Mouse (Mus musculus): ENCODE results near the gene 1700037C18Rik.

1700037C18Rik gene

DNA sequence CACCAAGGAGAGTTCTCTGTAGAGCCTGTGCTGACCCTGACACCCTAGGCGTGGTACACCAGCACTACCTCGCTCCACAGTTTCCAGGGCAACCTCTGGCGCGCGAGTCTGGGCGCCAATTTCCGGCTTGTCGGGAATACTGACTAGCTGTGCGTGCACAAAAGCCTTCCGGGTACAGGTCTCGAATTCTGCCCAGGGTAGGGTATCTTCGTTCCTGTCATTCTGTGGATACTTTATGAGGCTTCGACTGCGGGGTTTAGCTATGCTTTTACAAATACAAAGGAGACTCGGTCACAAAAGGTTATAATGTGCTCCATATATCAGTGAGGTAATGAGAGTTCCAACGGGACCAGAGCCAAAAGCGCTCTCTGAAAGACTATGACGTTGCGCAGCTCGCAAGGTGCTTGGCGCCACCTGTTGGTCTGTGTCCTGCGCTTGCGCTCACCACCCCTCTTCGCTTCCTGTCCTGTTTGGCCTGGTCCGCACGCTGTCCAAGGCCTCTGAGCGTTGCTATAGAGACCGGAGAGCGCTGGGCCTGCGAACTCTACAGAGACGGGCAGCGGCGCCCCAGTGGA, at the start of gene 1700037C18Rik, which contains the start of gene Cluap1:
TSS of gene 1700037C18Rik (minus strand) at position 153 of the 575 bp plus-strand sequence.
TSS of gene Cluap1 (plus strand) at position 265 of the 575 bp plus-strand sequence.
- peak; percentile 92 for ATAC-seq (ENCODE audit: low TSS enrichment)

GRCm38 (mm10) chr16:3956369-3956768, 47.9 kb upstream of the 1700037C18Rik start:
- peak; percentile 74 for ATAC-seq (ENCODE audit: low TSS enrichment)

GRCm38 (mm10) chr16:3951141-3951540, 42.7 kb upstream of the 1700037C18Rik start:
- no peak for ATAC-seq (ENCODE audit: low TSS enrichment)

- no peak for ATAC-seq (ENCODE audit: low TSS enrichment)
Measured at GRCm38 (mm10) chr16:3934701-3935100, 26.2 kb upstream of the 1700037C18Rik start.

DNA sequence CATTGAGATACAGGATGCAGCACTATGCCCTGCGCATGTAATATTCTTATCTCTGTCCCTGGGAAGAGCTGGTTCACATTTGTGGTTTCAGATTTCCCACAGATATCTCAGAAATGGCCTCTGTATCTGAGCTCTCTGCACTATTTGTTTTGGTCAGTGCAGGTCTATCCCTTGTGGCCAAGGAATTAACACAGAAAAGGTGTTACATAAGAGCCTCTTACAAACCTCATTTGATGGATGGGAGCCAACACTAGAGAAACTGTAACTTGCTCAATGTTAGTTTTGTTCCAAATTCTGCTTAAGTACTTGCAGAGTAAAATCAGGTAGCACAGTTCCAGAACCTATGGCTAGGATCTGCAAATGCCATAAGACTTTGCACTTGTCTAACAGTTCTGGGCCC, 25.6 kb upstream of the 1700037C18Rik start:
- ATAC-seq (ENCODE audit: low TSS enrichment) = no peak

GRCm38 (mm10) chr16:3933536-3933935, 25.0 kb upstream of the 1700037C18Rik start:
- ATAC-seq (ENCODE audit: low TSS enrichment) = no peak

DNA sequence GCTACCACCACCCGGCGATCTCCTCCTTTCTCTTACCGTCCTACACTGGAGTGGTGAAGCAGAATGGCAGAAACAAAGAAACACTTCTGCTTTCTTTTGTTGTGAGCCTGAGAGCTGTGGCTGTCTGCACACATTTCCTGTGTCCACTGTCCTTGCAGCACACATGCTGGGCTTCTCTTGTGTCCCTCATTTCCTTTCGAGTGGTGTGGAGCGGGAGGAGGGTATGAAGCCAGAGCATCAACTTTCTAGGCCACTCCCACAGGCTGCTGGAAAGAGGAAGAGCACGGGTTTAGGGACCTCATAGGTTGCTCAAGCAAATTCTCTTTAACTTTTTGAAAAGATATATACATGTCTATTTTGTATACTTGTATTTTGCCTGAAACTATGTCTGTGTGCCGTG, 20.7 kb upstream of the 1700037C18Rik start:
- no peak for ATAC-seq (ENCODE audit: low TSS enrichment)

- no peak for ATAC-seq (ENCODE audit: low TSS enrichment)
Measured at GRCm38 (mm10) chr16:3928582-3928981, 20.1 kb upstream of the 1700037C18Rik start.

- ATAC-seq (ENCODE audit: low TSS enrichment) = no peak
Measured at GRCm38 (mm10) chr16:3923966-3924365, 15.5 kb upstream of the 1700037C18Rik start.

- ATAC-seq (ENCODE audit: low TSS enrichment) = no peak
Measured at GRCm38 (mm10) chr16:3923515-3923914, 15.0 kb upstream of the 1700037C18Rik start.

- no peak for ATAC-seq (ENCODE audit: low TSS enrichment)
Measured at GRCm38 (mm10) chr16:3920756-3921155, 12.3 kb upstream of the 1700037C18Rik start.

- ATAC-seq (ENCODE audit: low TSS enrichment) = no peak; the same call in 1 of the 2 replicates
Measured at GRCm38 (mm10) chr16:3909118-3909517, 629 bp upstream of the 1700037C18Rik start.

DNA sequence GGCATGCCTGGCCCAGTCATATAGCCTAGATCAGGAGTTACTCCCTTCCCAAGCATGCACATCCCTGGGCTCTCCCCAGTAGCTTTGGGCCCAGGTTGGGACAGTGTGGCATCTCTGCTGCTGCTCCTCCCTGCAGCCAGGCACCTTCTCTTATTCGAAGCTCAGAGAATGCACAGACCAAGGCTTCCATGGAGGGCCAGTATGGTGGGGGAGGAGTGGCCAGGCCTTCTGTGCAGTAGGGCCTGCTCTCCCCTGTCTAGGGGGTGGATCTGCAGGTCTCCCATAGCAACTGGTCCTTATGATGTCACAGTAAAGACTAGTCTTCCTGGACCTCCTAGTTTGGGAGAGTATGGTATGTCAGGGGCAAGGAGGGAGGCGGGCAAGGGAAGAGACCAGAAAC, 1.0 kb downstream of the 1700037C18Rik start:
- ATAC-seq (ENCODE audit: low TSS enrichment) = no peak

DNA sequence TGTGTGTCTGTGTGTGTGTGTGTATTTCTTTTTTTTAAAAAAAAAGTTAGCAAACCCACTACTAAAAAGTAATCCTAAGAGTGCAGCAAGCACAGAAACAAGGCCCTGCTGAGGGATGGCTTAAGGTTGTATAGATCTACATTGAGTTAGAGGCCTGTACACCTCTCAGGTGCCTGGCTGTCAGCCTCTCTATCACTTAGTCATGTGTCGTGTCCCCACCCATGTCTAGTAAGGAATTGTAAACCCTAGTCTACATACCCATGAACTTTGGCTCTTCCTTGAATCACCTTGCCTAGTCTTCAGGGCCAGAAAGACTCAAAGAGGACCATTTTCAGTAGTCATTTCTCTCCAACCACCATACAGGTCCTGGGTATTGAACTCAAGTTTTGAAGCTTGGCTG, 11.9 kb downstream of the 1700037C18Rik start:
- no peak for ATAC-seq (ENCODE audit: low TSS enrichment)

DNA sequence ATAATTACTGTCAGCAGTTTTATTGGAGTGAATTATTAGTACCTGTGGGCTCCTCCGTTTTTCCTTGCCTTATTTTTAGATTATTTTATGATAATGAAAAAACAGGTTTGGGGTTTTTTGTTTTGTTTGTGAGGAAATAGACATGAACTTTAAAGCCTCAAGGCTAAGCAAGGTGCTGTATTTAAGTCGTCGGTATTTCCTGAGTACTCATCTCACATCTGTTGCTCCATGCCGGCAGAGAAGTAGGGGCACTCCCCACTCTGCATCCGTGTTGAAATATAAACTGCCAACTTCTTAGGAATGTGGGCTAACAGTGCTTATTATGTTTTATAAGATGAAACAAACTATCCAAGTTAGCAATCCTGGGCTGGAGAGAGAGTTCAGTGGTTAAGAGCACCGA, 12.4 kb downstream of the 1700037C18Rik start:
- no peak for ATAC-seq (ENCODE audit: low TSS enrichment)

DNA sequence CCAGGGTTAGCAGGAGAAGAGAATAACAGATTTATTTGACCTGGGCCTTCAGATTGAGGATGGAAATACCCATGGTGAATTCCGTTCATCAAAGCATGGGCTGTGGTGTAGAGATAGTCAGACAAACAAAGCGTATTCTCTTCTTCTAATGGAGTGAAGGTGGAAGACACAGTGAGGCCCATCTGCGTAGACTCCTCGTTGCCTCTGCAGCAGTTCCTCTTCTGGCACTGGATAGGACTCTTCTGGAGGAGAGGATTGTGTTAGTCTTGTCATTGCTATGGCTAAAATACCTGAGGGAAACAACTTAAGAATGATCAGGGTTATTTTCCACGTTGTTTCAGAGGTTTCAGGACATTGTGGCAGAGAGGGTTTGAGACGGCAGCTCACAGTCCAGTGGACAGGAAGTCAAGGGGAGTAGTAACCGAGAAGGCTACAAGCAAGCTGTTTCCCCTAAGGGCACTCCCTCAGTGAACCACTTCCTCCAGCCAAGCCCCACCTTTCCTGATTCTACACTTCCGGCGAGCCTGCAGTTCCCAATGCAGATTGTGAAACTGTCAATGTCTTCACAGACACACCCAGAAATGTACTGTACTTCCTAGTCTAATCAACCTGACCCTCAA, 13.2 kb downstream of the 1700037C18Rik start:
- no peak for ATAC-seq (ENCODE audit: low TSS enrichment)

- ATAC-seq (ENCODE audit: low TSS enrichment) = no peak
Measured at GRCm38 (mm10) chr16:3893739-3894138, 14.8 kb downstream of the 1700037C18Rik start.

DNA sequence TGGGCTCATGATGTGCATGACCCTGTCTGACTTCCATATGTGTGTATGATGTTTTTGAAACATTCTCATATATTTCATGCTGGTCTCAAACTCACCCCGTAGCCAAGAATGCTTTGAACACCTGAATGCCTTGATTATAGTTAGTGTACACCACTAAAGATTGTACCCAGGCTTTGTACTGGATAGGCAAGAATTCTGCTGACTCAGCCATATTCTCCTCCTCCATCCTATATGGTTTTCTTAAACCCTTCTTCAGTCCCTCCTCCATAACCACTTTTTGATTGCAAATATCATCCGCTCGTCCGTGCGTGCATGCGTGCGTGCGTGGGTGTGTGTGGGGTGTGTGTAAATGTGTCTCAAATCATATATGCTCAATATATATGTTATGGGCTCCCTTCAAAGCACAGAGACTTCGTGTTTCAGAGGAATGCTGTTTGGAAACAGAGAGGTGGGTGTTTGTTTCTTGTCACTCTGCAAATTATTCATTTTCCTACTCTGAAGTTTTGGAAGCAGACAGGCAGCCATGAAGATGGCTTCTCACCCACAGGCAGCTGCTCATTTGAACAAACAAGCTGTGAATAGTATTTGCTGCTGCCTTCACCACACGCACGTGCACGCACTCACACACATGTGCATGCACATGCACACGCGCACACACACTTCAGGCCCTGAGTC, 16.7 kb downstream of the 1700037C18Rik start:
- ATAC-seq (ENCODE audit: low TSS enrichment) = peak; percentile 52; the same call in 1 of the 2 replicates

DNA sequence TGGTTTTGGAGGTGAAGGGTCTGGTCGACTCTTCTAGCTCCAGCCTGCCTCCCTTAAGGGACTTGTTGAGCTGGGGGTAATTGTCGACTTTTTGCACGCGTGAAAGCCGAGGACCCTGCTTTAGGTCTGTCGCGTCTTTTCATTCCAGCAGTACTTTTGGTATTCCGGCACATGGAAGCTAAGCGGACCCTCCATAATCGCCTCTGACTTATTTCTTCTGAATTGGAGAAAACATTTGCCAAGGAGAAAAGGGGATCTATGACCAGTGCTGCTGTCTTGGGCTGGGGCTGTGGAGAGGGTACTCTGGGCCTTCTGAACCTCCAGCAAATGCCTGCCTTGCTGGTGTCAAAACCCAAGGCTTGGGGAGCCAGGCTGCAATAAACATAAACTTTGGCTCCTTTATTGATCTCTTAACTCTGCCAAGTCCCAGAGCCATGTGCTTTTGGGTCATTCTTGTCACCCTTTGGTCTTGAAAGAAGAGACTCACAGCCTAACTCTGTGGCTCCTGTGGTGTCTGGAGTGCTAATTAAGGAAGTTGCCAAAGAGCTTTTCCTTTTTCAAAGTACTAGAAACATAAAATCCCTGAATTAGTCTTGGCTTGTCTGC, 23.3 kb downstream of the 1700037C18Rik start:
- ATAC-seq (ENCODE audit: low TSS enrichment) = no peak

- peak; percentile 98 for ATAC-seq (ENCODE audit: low TSS enrichment)
Measured at GRCm38 (mm10) chr16:3884201-3885064, 24.1 kb downstream of the 1700037C18Rik start, which contains the start of the genes Zfp597 and Gm20695. Zfp597 (minus strand) TSS chr16:3884561. Gm20695 (plus strand) TSS chr16:3884648.

GRCm38 (mm10) chr16:3876346-3876745, 32.1 kb downstream of the 1700037C18Rik start:
- no peak for ATAC-seq (ENCODE audit: low TSS enrichment)
